Mouse (Mus musculus): ENCODE data around the gene Cyp4x1.

DNA sequence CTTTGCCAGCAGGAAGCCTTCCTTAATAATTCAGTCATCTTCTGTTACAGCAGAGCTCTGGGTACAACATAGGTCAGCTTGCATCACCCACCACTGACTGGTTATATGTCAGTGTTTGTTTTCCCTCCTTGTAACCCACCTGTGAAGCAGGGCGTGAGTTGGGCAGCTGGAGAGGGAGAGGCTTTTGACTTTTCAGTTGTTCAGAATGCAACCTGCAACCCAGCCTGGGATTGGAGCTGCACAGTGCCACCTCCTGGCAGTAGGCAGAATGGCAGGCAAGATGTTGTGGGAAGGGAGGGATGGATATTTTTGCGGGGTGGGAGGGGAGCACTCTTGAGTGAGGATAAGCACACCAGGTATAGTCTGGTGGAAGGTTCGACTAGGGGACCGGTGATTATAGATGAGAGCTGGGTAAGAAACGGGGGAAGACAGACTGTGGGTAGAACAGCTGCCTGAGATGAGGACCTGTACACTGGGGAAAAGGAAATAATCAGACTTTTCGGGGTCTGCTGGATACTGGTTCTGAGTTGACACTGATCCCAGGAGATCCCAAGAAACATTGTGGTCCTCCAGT is 48.5 kb downstream of the Cyp4x1 start:
- no peak for TF ChIP-seq EP300 (IDR thresholded peaks at IDR 0.05; ENCODE audit: low read depth)
- TF ChIP-seq CTCF (IDR thresholded peaks at IDR 0.05; ENCODE audit: low read depth) = peak; percentile 100
